Mouse (Mus musculus) left cerebral cortex, postnatal 4 days (tissue): ENCODE measurements at regions not wholly inside any gene's neighbourhood (a gene's known extent, or its start where the extent isn't known, plus 50 kb on each side); places are given as distances from the start of the nearest gene placed in this dataset.

Experiments
- DNase-seq: peaks from one replicate; pipeline ENCODE4 v3.0.0-alpha.2; 2022
- intact Hi-C: fragments of 180-260 bp; cut with DNase I; formaldehyde crosslinking; loops from one replicate; pipeline ENCODE4 v1.15.1; 2025

GRCm38 (mm10) chr9:118318357-118319140 is 159.5 kb upstream of the Eomes start:
- no peak for DNase-seq
- intact Hi-C loops = no loop called here

GRCm38 (mm10) chr9:118323796-118324195 is 154.2 kb upstream of the Eomes start:
- DNase-seq = no peak
- intact Hi-C loops = no loop called here

GRCm38 (mm10) chr9:118326656-118327055 is 151.4 kb upstream of the Eomes start:
- intact Hi-C loops = no loop called here
- DNase-seq = no peak

- no peak for DNase-seq
- intact Hi-C loops = no loop called here
Measured at GRCm38 (mm10) chr9:118327904-118328303, 150.1 kb upstream of the Eomes start.

- intact Hi-C loops = no loop called here
- no peak for DNase-seq
Measured at GRCm38 (mm10) chr9:118341401-118341800, 136.6 kb upstream of the Eomes start.

- intact Hi-C loops = no loop called here
- no peak for DNase-seq
Measured at GRCm38 (mm10) chr9:118354911-118355310, 123.1 kb upstream of the Eomes start.

GRCm38 (mm10) chr9:118357406-118357805 is 120.6 kb upstream of the Eomes start:
- intact Hi-C loops = no loop called here
- no peak for DNase-seq

GRCm38 (mm10) chr9:118363929-118364328 is 114.1 kb upstream of the Eomes start:
- intact Hi-C loops = no loop called here

GRCm38 (mm10) chr9:118365431-118365830 is 112.6 kb upstream of the Eomes start:
- no peak for DNase-seq
- intact Hi-C loops = no loop called here

More at GRCm38 (mm10) chr9:118363929-118364328, 114.1 kb upstream of the Eomes start:
- no peak for DNase-seq

GRCm38 (mm10) chr9:118367314-118367713 is 110.7 kb upstream of the Eomes start:
- intact Hi-C loops = no loop called here
- no peak for DNase-seq

GRCm38 (mm10) chr9:118370581-118370980 is 107.4 kb upstream of the Eomes start:
- intact Hi-C loops = no loop called here
- no peak for DNase-seq

- DNase-seq = no peak
- intact Hi-C loops = no loop called here
Measured at GRCm38 (mm10) chr9:118374680-118375079, 103.3 kb upstream of the Eomes start.

- intact Hi-C loops = no loop called here
- no peak for DNase-seq
Measured at GRCm38 (mm10) chr9:118379055-118379454, 99.0 kb upstream of the Eomes start.

- DNase-seq = no peak
- intact Hi-C loops = no loop called here
Measured at GRCm38 (mm10) chr9:118382532-118382931, 95.5 kb upstream of the Eomes start.

GRCm38 (mm10) chr9:118384610-118385009 is 93.4 kb upstream of the Eomes start:
- DNase-seq = no peak
- intact Hi-C loops = no loop called here

GRCm38 (mm10) chr9:118387631-118388030 is 90.4 kb upstream of the Eomes start:
- no peak for DNase-seq
- intact Hi-C loops = no loop called here

GRCm38 (mm10) chr9:118389481-118390334 is 88.3 kb upstream of the Eomes start:
- no peak for DNase-seq
- intact Hi-C loops = no loop called here

GRCm38 (mm10) chr9:118390679-118391078 is 87.3 kb upstream of the Eomes start:
- DNase-seq = no peak
- intact Hi-C loops = no loop called here

- DNase-seq = no peak
- intact Hi-C loops = no loop called here
Measured at GRCm38 (mm10) chr9:118391715-118392114, 86.3 kb upstream of the Eomes start.

GRCm38 (mm10) chr9:118392796-118393195 is 85.2 kb upstream of the Eomes start:
- intact Hi-C loops = no loop called here
- no peak for DNase-seq

GRCm38 (mm10) chr9:118393567-118393966 is 84.4 kb upstream of the Eomes start:
- no peak for DNase-seq
- intact Hi-C loops = no loop called here
